Mouse (Mus musculus) CH12.LX (cell line): ENCODE measurements around the gene Prrg2. TPM values are rescaled to one million over a fixed set of nuclear protein-coding genes. Genes with fewer than 3 reads are reported as not detected.

Experiments used
- DNase-seq: peaks from one replicate; pipeline ENCODE4 v3.0.0-alpha.2; 2013; ENCODE audit errors: extremely low read depth
- H3K27ac ChIP-seq: 2 replicates; pipeline ENCODE4 v1.5.1; 2012; ENCODE audit warnings: low read depth, mild to moderate bottlenecking, control low read depth, moderate library complexity; ENCODE audit not compliant: insufficient read depth
- H3K27me3 ChIP-seq: replicated peaks from 2 replicates; pipeline ENCODE3; 2012; ENCODE audit warnings: inconsistent platforms
- H3K36me3 ChIP-seq, 2 experiments: replicated peaks in 1 of 2; 2 replicates each; pipeline versions ENCODE3 to v1.6.1; 2012; ENCODE audit warnings: inconsistent platforms in 1 of 2, low read length in 1 of 2, mild to moderate bottlenecking in 1 of 2, mixed read lengths in 1 of 2, moderate library complexity in 1 of 2; ENCODE audit not compliant: control insufficient read depth in 1 of 2, insufficient read depth in 1 of 2
- H3K4me1 ChIP-seq, 2 experiments: 2 replicates each; pipeline ENCODE4 v1.6.1; 2012; ENCODE audit warnings: inconsistent platforms in 1 of 2, moderate library complexity in 1 of 2; ENCODE audit not compliant: insufficient read depth in 2 of 2, control insufficient read depth in 1 of 2
- H3K4me2 ChIP-seq: 2 replicates; pipeline ENCODE4 v1.6.1; 2012; ENCODE audit warnings: low read depth, mild to moderate bottlenecking, control low read depth; ENCODE audit not compliant: poor library complexity, insufficient read depth, severe bottlenecking
- H3K4me3 ChIP-seq, 3 experiments: fragments of 150-350 bp in 1 of 3; sonication (generic) in 1 of 3; replicated peaks in 1 of 3; 2 replicates each; pipeline versions ENCODE3 to v1.5.1; 2011 to 2012; ENCODE audit warnings: low read depth in 2 of 3, low read length in 2 of 3, mild to moderate bottlenecking in 2 of 3, moderate library complexity in 2 of 3, control low read depth in 1 of 3, improper control_type of control experiment in 1 of 3, inconsistent platforms in 1 of 3, mixed read lengths in 1 of 3; ENCODE audit not compliant: poor library complexity in 1 of 3
- H3K79me2 ChIP-seq: replicated peaks from 2 replicates; pipeline ENCODE4 v1.6.1; 2012; ENCODE audit warnings: mild to moderate bottlenecking, moderate library complexity; ENCODE audit not compliant: control insufficient read depth, poor library complexity, insufficient read depth, severe bottlenecking; ENCODE audit errors: extremely low read depth
- H3K9ac ChIP-seq: 2 replicates; pipeline ENCODE4 v1.6.1; 2012; ENCODE audit warnings: low read depth, mild to moderate bottlenecking, control low read depth, moderate library complexity; ENCODE audit not compliant: insufficient read depth
- H3K9me3 ChIP-seq: replicated peaks from 2 replicates; pipeline ENCODE3; 2012; ENCODE audit warnings: low read length, inconsistent platforms, mixed read lengths
- BHLHE40 ChIP-seq: IDR thresholded peaks from 2 replicates; pipeline ENCODE4 v1.6.1; 2011; ENCODE audit warnings: mild to moderate bottlenecking, low read depth, low read length, improper control_type of control experiment
- CHD2 ChIP-seq: IDR thresholded peaks from 2 replicates; pipeline ENCODE4 v1.6.1; 2011; ENCODE audit warnings: low read length, improper control_type of control experiment
- CTCF ChIP-seq, 2 experiments: IDR thresholded peaks in 1 of 2; conservative IDR thresholded peaks in 1 of 2; 2 replicates each; pipeline ENCODE4 v1.5.1; 2011 to 2012; ENCODE audit warnings: low read depth in 2 of 2, low read length in 2 of 2, improper control_type of control experiment in 1 of 2, inconsistent platforms in 1 of 2, mild to moderate bottlenecking in 1 of 2, moderate library complexity in 1 of 2
- EP300 ChIP-seq: IDR thresholded peaks from 2 replicates; pipeline ENCODE4 v1.6.1; 2011; ENCODE audit warnings: low read length, improper control_type of control experiment
- ETS1 ChIP-seq: conservative IDR thresholded peaks from 2 replicates; pipeline ENCODE4 v1.6.1; 2012; ENCODE audit warnings: low read depth, mild to moderate bottlenecking, inconsistent platforms, low read length, improper control_type of control experiment, moderate library complexity
- GABPA ChIP-seq: IDR thresholded peaks from 2 replicates; pipeline ENCODE4 v1.6.1; 2012; ENCODE audit warnings: low read depth, low read length, improper control_type of control experiment, inconsistent platforms; ENCODE audit not compliant: insufficient replicate concordance
- HCFC1 ChIP-seq: IDR thresholded peaks from 2 replicates; pipeline ENCODE4 v1.6.1; 2012; ENCODE audit warnings: low read depth, mild to moderate bottlenecking, inconsistent platforms, low read length, improper control_type of control experiment
- JUN ChIP-seq: IDR thresholded peaks from 2 replicates; pipeline ENCODE4 v1.6.1; 2011; ENCODE audit warnings: low read depth, mild to moderate bottlenecking, low read length, improper control_type of control experiment, moderate library complexity; ENCODE audit not compliant: insufficient read depth
- KAT2A ChIP-seq: IDR thresholded peaks from 2 replicates; pipeline ENCODE4 v1.6.1; 2012; ENCODE audit warnings: low read length, improper control_type of control experiment, inconsistent platforms; ENCODE audit not compliant: insufficient replicate concordance
- MAFK ChIP-seq: IDR thresholded peaks from 2 replicates; pipeline ENCODE4 v1.6.1; 2011; ENCODE audit warnings: low read length, improper control_type of control experiment; ENCODE audit not compliant: insufficient replicate concordance
- MAX ChIP-seq: IDR thresholded peaks from 2 replicates; pipeline ENCODE4 v1.6.1; 2011; ENCODE audit warnings: low read length, improper control_type of control experiment
- MAZ ChIP-seq: IDR thresholded peaks from 2 replicates; pipeline ENCODE4 v1.6.1; 2012; ENCODE audit warnings: low read depth, mild to moderate bottlenecking, inconsistent platforms, low read length, improper control_type of control experiment, moderate library complexity
- MEF2A ChIP-seq: IDR thresholded peaks from 2 replicates; pipeline ENCODE4 v1.6.1; 2014; ENCODE audit warnings: low read depth, mild to moderate bottlenecking, inconsistent platforms, low read length, improper control_type of control experiment, borderline replicate concordance
- MXI1 ChIP-seq: IDR thresholded peaks from 2 replicates; pipeline ENCODE4 v1.6.1; 2011; ENCODE audit warnings: mild to moderate bottlenecking, low read depth, low read length, improper control_type of control experiment
- MYC ChIP-seq: IDR thresholded peaks from 2 replicates; pipeline ENCODE4 v1.6.1; 2011; ENCODE audit warnings: low read depth, mild to moderate bottlenecking, improper control_type of control experiment, low read length
- NELFE ChIP-seq: IDR thresholded peaks from 2 replicates; pipeline ENCODE4 v1.6.1; 2011; ENCODE audit warnings: low read depth, low read length, improper control_type of control experiment
- NRF1 ChIP-seq: IDR thresholded peaks from 2 replicates; pipeline ENCODE4 v1.6.1; 2014; ENCODE audit warnings: low read depth, mild to moderate bottlenecking, inconsistent platforms, low read length, improper control_type of control experiment, moderate library complexity
- PAX5 ChIP-seq: IDR thresholded peaks from 2 replicates; pipeline ENCODE4 v1.6.1; 2012; ENCODE audit warnings: low read length, inconsistent platforms, mixed read lengths
- POLR2A ChIP-seq: IDR thresholded peaks from 2 replicates; pipeline ENCODE4 v1.6.1; 2011; ENCODE audit warnings: low read depth, mild to moderate bottlenecking, improper control_type of control experiment, low read length
- POLR2AphosphoS2 ChIP-seq: IDR thresholded peaks from 2 replicates; pipeline ENCODE4 v1.6.1; 2011; ENCODE audit warnings: low read depth, low read length, improper control_type of control experiment
- RAD21 ChIP-seq: IDR thresholded peaks from 2 replicates; pipeline ENCODE4 v1.6.1; 2011; ENCODE audit warnings: low read depth, mild to moderate bottlenecking, low read length, improper control_type of control experiment, moderate library complexity
- RCOR1 ChIP-seq: conservative IDR thresholded peaks from 2 replicates; pipeline ENCODE4 v1.6.1; 2012; ENCODE audit warnings: low read depth, mild to moderate bottlenecking, inconsistent platforms, low read length, improper control_type of control experiment
- SIN3A ChIP-seq: IDR thresholded peaks from 2 replicates; pipeline ENCODE4 v1.6.1; 2012; ENCODE audit warnings: low read length, improper control_type of control experiment, inconsistent platforms
- TBP ChIP-seq: conservative IDR thresholded peaks from 2 replicates; pipeline ENCODE4 v1.6.1; 2011; ENCODE audit warnings: low read depth, low read length, improper control_type of control experiment
- TCF12 ChIP-seq: IDR thresholded peaks from 2 replicates; pipeline ENCODE4 v1.6.1; 2014; ENCODE audit warnings: low read depth, mild to moderate bottlenecking, inconsistent platforms, low read length, improper control_type of control experiment
- USF1 ChIP-seq: IDR thresholded peaks from 2 replicates; pipeline ENCODE4 v1.6.1; 2014; ENCODE audit warnings: low read depth, mild to moderate bottlenecking, inconsistent platforms, low read length, improper control_type of control experiment
- ZKSCAN1 ChIP-seq: IDR thresholded peaks from 2 replicates; pipeline ENCODE4 v1.6.1; 2012; ENCODE audit warnings: low read depth, inconsistent platforms, low read length, improper control_type of control experiment, borderline replicate concordance
- ZMIZ1 ChIP-seq: IDR thresholded peaks from 2 replicates; pipeline ENCODE4 v1.6.1; 2012; ENCODE audit warnings: low read depth, mild to moderate bottlenecking, inconsistent platforms, low read length, improper control_type of control experiment
- ZNF384 ChIP-seq: IDR thresholded peaks from 2 replicates; pipeline ENCODE4 v1.6.1; 2012; ENCODE audit warnings: low read depth, low read length, improper control_type of control experiment, inconsistent platforms
- dilution Hi-C: fragments of 300-500 bp; cut with MboI; formaldehyde crosslinking; loops from 2 replicates; pipeline ENCODE4 v1.14.3; 2020; ENCODE audit warnings: low sequenced_read_pairs; ENCODE audit not compliant: extremely low pct_unique_long_range_greater_than_20kb, extremely low pct_ligation_motif_present
- in situ Hi-C: fragments of 300-500 bp; cut with MboI; formaldehyde crosslinking; loops from 3 replicates; pipeline ENCODE4 v1.14.3; 2019; ENCODE audit warnings: low sequenced_read_pairs, low pct_ligation_motif_present, low pct_unique_long_range_greater_than_20kb, mixed read lengths
- polyA plus RNA-seq: library from polyadenylated mRNA; unstranded; fragments of >175 nt; gene quantifications from 2 replicates; pipeline ENCODE4 v1.2.1, GENCODE M21; 2012; ENCODE audit warnings: low read depth; ENCODE audit not compliant: insufficient read length
- total RNA-seq, 2 experiments: library from RNA; depleted of rRNA; stranded (reverse); fragments of 300-350 nt in 1 of 2; fragments of >200 nt in 1 of 2; gene quantifications; 2 replicates each; pipeline ENCODE4 v1.2.3; 2012 to 2014

The Prrg2 gene
- total and polyA plus RNA-seq, 3 experiments, result 6.7 to 7.2 (median 7.1) TPM

GRCm38 (mm10) chr7:45019031-45019571, 43.4 kb downstream of the Prrg2 start:
- no peak for TF ChIP-seq MEF2A
- TF ChIP-seq JUN, result no peak
- no peak for TF ChIP-seq MAZ
- no peak for TF ChIP-seq MAX
- TF ChIP-seq EP300, result no peak
- no peak for TF ChIP-seq PAX5
- TF ChIP-seq ZMIZ1, result no peak
- TF ChIP-seq CHD2, result no peak
- no peak for TF ChIP-seq GABPA
- TF ChIP-seq POLR2AphosphoS2, result no peak
- TF ChIP-seq MXI1, result no peak
- TF ChIP-seq ZNF384, result no peak
- no peak for TF ChIP-seq TBP
- TF ChIP-seq, all 38 proteins: peak for 0
- no peak for DNase-seq
- Histone ChIP-seq H3K9ac (no peak overlapping the region), H3K27ac (no peak overlapping the region), H3K27me3 (no peaks in the 10 kb centered on the region), H3K4me1 (peaks cover 0 to 22% of the 10 kb centered on the region in 2 experiments; a peak in 2 of 4 replicates), H3K36me3 (peaks cover 0 to 16% of the 10 kb centered on the region in 2 experiments), H3K79me2 (peaks cover 18% of the 10 kb centered on the region), H3K9me3 (no peaks in the 10 kb centered on the region), H3K4me2 (no peak overlapping the region), H3K4me3 (no peak overlapping the region)
- dilution Hi-C loops, result no loop called here
- in situ Hi-C loops, result no loop called here

GRCm38 (mm10) chr7:45017242-45018061, 45.0 kb downstream of the Prrg2 start, which contains the start of gene Rras:
Gene Rras, plus strand, starts transcription at chr7:45017961.
- peaks cover 12 to 33% of the 10 kb centered on the region in 2 experiments for H3K36me3 ChIP-seq
- H3K27me3 ChIP-seq, result no peaks in the 10 kb centered on the region
- dilution Hi-C loops (no loop called here), in situ Hi-C loops (no loop called here)
- H3K9ac ChIP-seq, result peak within 1 kb of the TSS; percentile 89
- H3K4me2 ChIP-seq, result peak within 1 kb of the TSS; percentile 70
- H3K4me1 ChIP-seq, result peaks cover 0 to 31% of the 10 kb centered on the region in 2 experiments; a peak in 2 of 4 replicates
- DNase-seq, result peak; percentile 100
- H3K27ac ChIP-seq, result peak within 1 kb of the TSS; percentile 81
- H3K79me2 ChIP-seq, result peaks cover 18% of the 10 kb centered on the region
- no peaks in the 10 kb centered on the region for H3K9me3 ChIP-seq
- peak within 1 kb of the TSS; percentile 63 to 78 (median 72) for H3K4me3 ChIP-seq
- TF ChIP-seq TCF12 (0 out of 2 replicates have a peak, but pooled peaks have one; percentile 13), PAX5 (no peak), MAZ (peak; percentile 69; the same call in 1 of the 2 replicates), BHLHE40 (peak; percentile 51), CTCF (conservative IDR thresholded peaks at IDR 0.05 in 1 of 2, IDR thresholded peaks at IDR 0.05 in 1 of 2; ENCODE audit: low read depth in 2 of 2, low read length in 2 of 2) (no peak), KAT2A (0 out of 2 replicates have a peak, but pooled peaks have one; percentile 19), MAFK (no peak), ZKSCAN1 (no peak), TBP (peak; percentile 81), MYC (peak; percentile 84), POLR2A (peak; percentile 56; the same call in 1 of the 2 replicates), NELFE (0 out of 2 replicates have a peak, but pooled peaks have one; percentile 26), ZMIZ1 (0 out of 2 replicates have a peak, but pooled peaks have one; percentile 46), USF1 (no peak), SIN3A (peak; percentile 77), RAD21 (no peak), NRF1 (peak; percentile 8; the same call in 1 of the 2 replicates), ETS1 (no peak; the same call in 1 of the 2 replicates), RCOR1 (no peak), MXI1 (peak; percentile 69; the same call in 1 of the 2 replicates), HCFC1 (peak; percentile 51; the same call in 1 of the 2 replicates)
